In the genomic region with DNA sequence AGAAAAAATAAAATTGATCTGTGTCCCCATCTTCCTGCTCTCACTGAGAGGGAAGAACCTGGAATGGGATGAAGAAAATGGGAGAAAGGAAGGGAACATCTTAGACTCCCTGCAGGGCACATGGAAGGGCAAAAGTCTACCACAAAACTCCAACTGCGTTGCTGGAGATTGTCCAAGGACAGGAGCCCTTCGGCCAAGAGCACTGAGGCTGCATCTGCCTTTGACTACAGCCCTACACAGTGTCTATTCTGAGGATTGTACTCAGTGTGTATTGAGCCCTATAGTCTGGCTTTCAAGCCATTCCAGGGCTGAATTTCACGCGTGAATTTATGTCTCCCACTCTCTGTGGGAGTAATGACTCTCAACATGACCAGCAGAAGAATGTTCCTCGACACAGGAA, we compare ENCODE assay signal across 13 mouse cellular contexts. TPM values are rescaled to one million over a fixed set of nuclear protein-coding genes. Genes with fewer than 3 reads are reported as not detected.
DNase-seq lines count a peak whose midpoint lies in the region; ATAC-seq lines count a peak whose summit lies in the region.
"Had no signal": no experiment of that assay in that cellular context is flagged by ENCODE, and none has a peak within 500 bp of the region (broad histone marks: within the 10 kb centered on the region; RNA-seq: fewer than 3 reads in every experiment).

No protein-coding gene starts in this region.

- H3K9ac ChIP-seq in hindbrain, embryonic 13.5 days, result no peak overlapping the region
- H3K9ac ChIP-seq in hindbrain, embryonic 12.5 days, result no peak overlapping the region
- no peak overlapping the region for H3K9ac ChIP-seq in neural tube, embryonic 13.5 days
- no peak overlapping the region for H3K9ac ChIP-seq in neural tube, embryonic 15.5 days (replicated peaks)
- no peak overlapping the region for H3K9ac ChIP-seq in forebrain, embryonic 14.5 days (ENCODE audit: low read length)
- H3K9ac ChIP-seq: embryonic facial prominence, embryonic 13.5 days; forebrain, embryonic 13.5 days; limb, embryonic 13.5 days; lung, embryonic 15.5 days had no signal

- no peaks in the 10 kb centered on the region for H3K9me3 ChIP-seq in hindbrain, embryonic 13.5 days
- H3K9me3 ChIP-seq in hindbrain, embryonic 12.5 days (replicated peaks), result no peaks in the 10 kb centered on the region
- H3K9me3 ChIP-seq in neural tube, embryonic 13.5 days, result no peaks in the 10 kb centered on the region
- H3K9me3 ChIP-seq in neural tube, embryonic 15.5 days (replicated peaks), result no peaks in the 10 kb centered on the region
- H3K9me3 ChIP-seq in forebrain, embryonic 14.5 days (replicated peaks; ENCODE audit: control insufficient read depth, low read length), result no peaks in the 10 kb centered on the region
- H3K9me3 ChIP-seq: embryonic facial prominence, embryonic 13.5 days; forebrain, embryonic 13.5 days; limb, embryonic 13.5 days; lung, embryonic 15.5 days had no signal

- no peaks in the 10 kb centered on the region for H3K36me3 ChIP-seq in hindbrain, embryonic 13.5 days
- no peaks in the 10 kb centered on the region for H3K36me3 ChIP-seq in hindbrain, embryonic 12.5 days
- H3K36me3 ChIP-seq in neural tube, embryonic 13.5 days, result no peaks in the 10 kb centered on the region
- no peaks in the 10 kb centered on the region for H3K36me3 ChIP-seq in neural tube, embryonic 15.5 days
- no peaks in the 10 kb centered on the region for H3K36me3 ChIP-seq in forebrain, embryonic 14.5 days (ENCODE audit: control insufficient read depth, insufficient read depth, low read length)
- H3K36me3 ChIP-seq: lung, embryonic 15.5 days had no signal

- no peak overlapping the region for H3K4me3 ChIP-seq in hindbrain, embryonic 13.5 days
- no peak overlapping the region for H3K4me3 ChIP-seq in hindbrain, embryonic 12.5 days
- no peak overlapping the region for H3K4me3 ChIP-seq in neural tube, embryonic 13.5 days
- H3K4me3 ChIP-seq in neural tube, embryonic 15.5 days (replicated peaks), result no peak overlapping the region
- no peak overlapping the region for H3K4me3 ChIP-seq in forebrain, embryonic 14.5 days (ENCODE audit: low read depth, low read length)
- H3K4me3 ChIP-seq: embryonic facial prominence, embryonic 13.5 days; forebrain, embryonic 13.5 days; limb, embryonic 13.5 days; lung, embryonic 15.5 days had no signal

- ATAC-seq in hindbrain, embryonic 13.5 days (ENCODE audit: low FRiP score), result peak; percentile 53; the same call in 1 of the 2 replicates
- ATAC-seq in hindbrain, embryonic 12.5 days (ENCODE audit: low FRiP score), result no peak
- ATAC-seq in neural tube, embryonic 13.5 days (ENCODE audit: low read depth), result peak; percentile 47; the same call in 1 of the 2 replicates
- ATAC-seq in neural tube, embryonic 15.5 days (ENCODE audit: low FRiP score), result peak; percentile 58; the same call in 1 of the 2 replicates
- no peak for ATAC-seq in forebrain, embryonic 14.5 days
- ATAC-seq: forebrain, embryonic 13.5 days; Patski had no signal

- H3K27me3 ChIP-seq in hindbrain, embryonic 13.5 days, result no peaks in the 10 kb centered on the region
- no peaks in the 10 kb centered on the region for H3K27me3 ChIP-seq in hindbrain, embryonic 12.5 days
- H3K27me3 ChIP-seq in neural tube, embryonic 13.5 days, result no peaks in the 10 kb centered on the region
- H3K27me3 ChIP-seq in neural tube, embryonic 15.5 days (replicated peaks), result no peaks in the 10 kb centered on the region
- H3K27me3 ChIP-seq in forebrain, embryonic 14.5 days (replicated peaks; ENCODE audit: control insufficient read depth, insufficient read depth, low read length), result no peaks in the 10 kb centered on the region
- H3K27me3 ChIP-seq: embryonic facial prominence, embryonic 13.5 days; forebrain, embryonic 13.5 days; limb, embryonic 13.5 days; lung, embryonic 15.5 days had no signal

- H3K4me1 ChIP-seq in hindbrain, embryonic 13.5 days (replicated peaks), result peaks cover 34% of the 10 kb centered on the region
- peaks cover 19% of the 10 kb centered on the region for H3K4me1 ChIP-seq in hindbrain, embryonic 12.5 days
- H3K4me1 ChIP-seq in neural tube, embryonic 13.5 days (replicated peaks), result peaks cover 68% of the 10 kb centered on the region
- peaks cover 19% of the 10 kb centered on the region for H3K4me1 ChIP-seq in neural tube, embryonic 15.5 days
- peaks cover 17% of the 10 kb centered on the region for H3K4me1 ChIP-seq in forebrain, embryonic 14.5 days (ENCODE audit: control insufficient read depth, insufficient read depth, low read length)
- H3K4me1 ChIP-seq: lung, embryonic 15.5 days had no signal

- DNase-seq in neural tube, embryonic 10.5 days (ENCODE audit: extremely low spot score, low spot score), result no peak
- peak; percentile 93 to 96 for DNase-seq in cerebellum, postnatal 10 days
- no peak for DNase-seq in forebrain, embryonic 14.5 days (ENCODE audit: low spot score)
- no peak for DNase-seq in right cerebral cortex, postnatal 25 days

- H3K4me2 ChIP-seq in hindbrain, embryonic 13.5 days, result no peak overlapping the region
- no peak overlapping the region for H3K4me2 ChIP-seq in hindbrain, embryonic 12.5 days (replicated peaks)
- no peak overlapping the region for H3K4me2 ChIP-seq in neural tube, embryonic 13.5 days
- no peak overlapping the region for H3K4me2 ChIP-seq in neural tube, embryonic 15.5 days
- H3K4me2 ChIP-seq in forebrain, embryonic 14.5 days (ENCODE audit: low read length), result no peak overlapping the region
- H3K4me2 ChIP-seq: embryonic facial prominence, embryonic 13.5 days; forebrain, embryonic 13.5 days; limb, embryonic 13.5 days; lung, embryonic 15.5 days had no signal

- WGBS in hindbrain, embryonic 13.5 days, result 46% methylated on average over 5 of the region's 5 CpGs
- 67% methylated on average over 5 of the region's 5 CpGs for WGBS in hindbrain, embryonic 12.5 days
- WGBS in neural tube, embryonic 13.5 days, result 32% methylated on average over 5 of the region's 5 CpGs
- 36% methylated on average over 5 of the region's 5 CpGs for WGBS in neural tube, embryonic 15.5 days
- 74% methylated on average over 5 of the region's 5 CpGs for WGBS in forebrain, embryonic 14.5 days

- 0 out of 2 replicates have a peak overlapping the region, but pooled peaks have one; percentile 30 for H3K27ac ChIP-seq in hindbrain, embryonic 13.5 days
- no peak overlapping the region for H3K27ac ChIP-seq in hindbrain, embryonic 12.5 days
- peak overlapping the region; percentile 59 for H3K27ac ChIP-seq in neural tube, embryonic 13.5 days (replicated peaks)
- peak overlapping the region; percentile 20 for H3K27ac ChIP-seq in neural tube, embryonic 15.5 days (replicated peaks)
- H3K27ac ChIP-seq in forebrain, embryonic 14.5 days (ENCODE audit: low read depth, low read length), result no peak overlapping the region
- H3K27ac ChIP-seq: embryonic facial prominence, embryonic 13.5 days; forebrain, embryonic 13.5 days; limb, embryonic 13.5 days; lung, embryonic 15.5 days had no signal

RNA-seq across cellular contexts. Expression of a gene that starts 16.2 kb away (rescaled TPM):
- 566 and 774 TPM in 2 replicates for polyA plus RNA-seq in hindbrain, embryonic 13.5 days (2015; fragmentation: Nextera tagmentation; extraction: Ambion mirVana)
- 500 and 546 TPM in 2 replicates for polyA plus RNA-seq in hindbrain, embryonic 12.5 days (2016; fragmentation: Nextera tagmentation; extraction: Ambion mirVana)
- 622 and 732 TPM in 2 replicates for polyA plus RNA-seq in neural tube, embryonic 13.5 days (2015; fragmentation: Nextera tagmentation; extraction: Ambion mirVana)
- polyA plus RNA-seq in neural tube, embryonic 15.5 days (2015; fragmentation: Nextera tagmentation; extraction: Ambion mirVana), result 623 and 715 TPM in 2 replicates
- 532 and 624 TPM in 2 replicates for polyA plus RNA-seq in forebrain, embryonic 14.5 days (2014; fragmentation: Nextera tagmentation; extraction: Ambion mirVana)
- polyA plus RNA-seq: Patski had no signal

Comparison
In these comparisons a context has a peak if more than half of its experiments do, and no peak if none do; other contexts are left out.
1. ATAC-seq: peak in hindbrain, embryonic 13.5 days (single experiment), neural tube, embryonic 13.5 days (single experiment) and neural tube, embryonic 15.5 days (single experiment); none in hindbrain, embryonic 12.5 days (single experiment) and forebrain, embryonic 14.5 days (single experiment).
2. H3K27ac ChIP-seq: peak in hindbrain, embryonic 13.5 days (single experiment), neural tube, embryonic 13.5 days (single experiment) and neural tube, embryonic 15.5 days (single experiment); none in hindbrain, embryonic 12.5 days (single experiment) and forebrain, embryonic 14.5 days (single experiment).
3. DNase-seq: peak in cerebellum, postnatal 10 days (2 of 2); none in neural tube, embryonic 10.5 days (single experiment), forebrain, embryonic 14.5 days (single experiment) and right cerebral cortex, postnatal 25 days (single experiment).